Comparison of ENCODE assay signal across 8 mouse cellular contexts in the genomic region with DNA sequence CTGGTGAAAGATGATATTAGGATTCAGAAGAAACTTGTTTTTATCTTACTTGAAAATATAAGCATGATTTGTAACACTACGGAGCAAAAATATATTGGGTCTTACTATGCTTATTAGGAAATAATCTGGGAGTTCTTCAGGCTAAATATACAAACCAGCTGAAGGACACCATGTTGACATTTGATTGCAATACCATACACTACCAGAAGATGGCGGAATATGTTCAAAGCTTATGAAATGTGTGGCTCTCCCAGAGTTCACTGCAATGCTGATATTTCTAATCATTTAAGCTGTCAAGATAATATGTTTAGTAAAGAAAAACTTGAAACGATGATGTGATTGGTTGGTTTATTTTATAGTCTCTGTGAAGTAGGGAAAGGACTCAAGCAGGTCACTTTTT.
DNase-seq lines count a peak whose midpoint lies in the region; ATAC-seq and TF ChIP-seq lines count a peak whose summit lies in the region.

No protein-coding gene starts in this region.

- peak; percentile 35; the same call in 1 of the 2 replicates for TF ChIP-seq CTCF in lung, adult 2 months (IDR thresholded peaks at IDR 0.05; ENCODE audit: insufficient read depth, low read length)

- H3K4me2 ChIP-seq in forebrain, embryonic 14.5 days (ENCODE audit: low read length), result no peak overlapping the region
- no peak overlapping the region for H3K4me2 ChIP-seq in forebrain, embryonic 12.5 days

- no peak overlapping the region for H3K9ac ChIP-seq in forebrain, embryonic 14.5 days (ENCODE audit: low read length)
- H3K9ac ChIP-seq in forebrain, embryonic 12.5 days, result no peak overlapping the region

- H3K9me3 ChIP-seq in forebrain, embryonic 14.5 days (replicated peaks; ENCODE audit: control insufficient read depth, low read length), result no peaks in the 10 kb centered on the region
- H3K9me3 ChIP-seq in forebrain, embryonic 12.5 days, result 0 out of 2 replicates have a peak, but pooled peaks cover 2% of the 10 kb centered on the region

- no peaks in the 10 kb centered on the region for H3K4me1 ChIP-seq in forebrain, embryonic 14.5 days (ENCODE audit: control insufficient read depth, insufficient read depth, low read length)
- H3K4me1 ChIP-seq in forebrain, embryonic 12.5 days, result no peaks in the 10 kb centered on the region
- H3K4me1 ChIP-seq in lung, adult 2 months (ENCODE audit: control insufficient read depth, insufficient read depth, low read length), result no peaks in the 10 kb centered on the region

- peak; percentile 65 for DNase-seq in forebrain, embryonic 14.5 days (ENCODE audit: low spot score)
- no peak for DNase-seq in lung, adult 2 months
- DNase-seq in lung, postnatal 4 days, result no peak
- DNase-seq in ZHBTc4 (ENCODE audit: low read depth, low spot score), result peak; percentile 69
- DNase-seq in urinary bladder, adult 2 months (ENCODE audit: low spot score), result no peak
- no peak for DNase-seq in frontal cortex, postnatal 14 days (ENCODE audit: low spot score in 2 of 2)

- no peak overlapping the region for H3K4me3 ChIP-seq in forebrain, embryonic 14.5 days (ENCODE audit: low read depth, low read length)
- H3K4me3 ChIP-seq in forebrain, embryonic 12.5 days (replicated peaks), result no peak overlapping the region
- no peak overlapping the region for H3K4me3 ChIP-seq in lung, adult 2 months (replicated peaks; ENCODE audit: extremely low read depth, low read depth, low read length)

- no peaks in the 10 kb centered on the region for H3K27me3 ChIP-seq in forebrain, embryonic 14.5 days (replicated peaks; ENCODE audit: control insufficient read depth, insufficient read depth, low read length)
- H3K27me3 ChIP-seq in forebrain, embryonic 12.5 days, result no peaks in the 10 kb centered on the region

- ATAC-seq in forebrain, embryonic 14.5 days, result no peak
- ATAC-seq in forebrain, embryonic 12.5 days (ENCODE audit: low FRiP score), result no peak
- ATAC-seq in megakaryocyte, adult 5-6 weeks (ENCODE audit: poor library complexity, severe bottlenecking), result peak; percentile 97

- TF ChIP-seq POLR2A in lung, adult 2 months (IDR thresholded peaks at IDR 0.05; ENCODE audit: borderline replicate concordance, extremely low read depth, low read depth, low read length), result no peak

- no peaks in the 10 kb centered on the region for H3K36me3 ChIP-seq in forebrain, embryonic 14.5 days (ENCODE audit: control insufficient read depth, insufficient read depth, low read length)
- H3K36me3 ChIP-seq in forebrain, embryonic 12.5 days (replicated peaks), result no peaks in the 10 kb centered on the region

- WGBS in forebrain, embryonic 14.5 days, result 12% methylated on average over 3 of the region's 3 CpGs
- WGBS in forebrain, embryonic 12.5 days, result 16% methylated on average over 3 of the region's 3 CpGs
- 6% methylated on average over 3 of the region's 3 CpGs for WGBS in lung, adult 2 months

- no peak overlapping the region for H3K27ac ChIP-seq in forebrain, embryonic 14.5 days (ENCODE audit: low read depth, low read length)
- H3K27ac ChIP-seq in forebrain, embryonic 12.5 days, result no peak overlapping the region

Comparison
In these comparisons a context has a peak if more than half of its experiments do, and no peak if none do; other contexts are left out.
1. DNase-seq: peak in forebrain, embryonic 14.5 days (single experiment) and ZHBTc4 (single experiment); none in lung, adult 2 months (single experiment), lung, postnatal 4 days (0 of 2), urinary bladder, adult 2 months (single experiment) and frontal cortex, postnatal 14 days (0 of 2).